Mouse (Mus musculus) brain, embryonic 14.5 days (tissue): ENCODE measurements around the gene Zkscan5.

Source experiments
- CTCF ChIP-seq: fragments of 200-500 bp; IDR thresholded peaks from 2 replicates; pipeline ENCODE4 v1.5.1; 2012; ENCODE audit warnings: inconsistent platforms, mild to moderate bottlenecking, moderate library complexity, borderline replicate concordance; ENCODE audit not compliant: insufficient read depth, insufficient read length; ENCODE audit errors: extremely low read depth
- POLR2A ChIP-seq: fragments of 200-500 bp; IDR thresholded peaks from 2 replicates; pipeline ENCODE4 v1.6.1; 2012; ENCODE audit warnings: mild to moderate bottlenecking, inconsistent platforms, borderline replicate concordance; ENCODE audit not compliant: poor library complexity, insufficient read depth, insufficient read length, severe bottlenecking; ENCODE audit errors: extremely low read depth

DNA sequence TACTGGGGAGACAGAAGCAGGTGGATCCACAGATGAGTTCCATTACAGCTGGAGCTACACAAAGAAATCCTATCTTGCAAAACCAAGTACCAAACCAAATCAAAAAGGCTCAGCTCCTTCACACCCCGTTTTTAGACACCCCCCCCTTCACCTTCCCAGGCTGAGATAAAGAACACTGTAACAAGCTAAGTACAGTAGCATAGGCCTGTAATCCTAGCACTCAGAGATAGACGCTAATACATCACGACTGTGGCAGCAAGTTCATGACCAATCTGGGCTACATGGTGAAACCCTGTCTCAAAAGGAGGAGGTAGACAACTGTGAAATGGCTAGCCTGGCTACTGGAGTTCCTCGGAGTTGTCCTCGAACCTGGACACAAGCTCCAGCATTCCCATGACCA, 14.0 kb upstream of the Zkscan5 start:
- TF ChIP-seq CTCF (no peak), POLR2A (no peak)
